Mouse (Mus musculus) megakaryocyte-erythroid progenitor cell, adult 5 weeks (primary cell): Measurements from ENCODE around the gene Usp9y. TPM values are rescaled to one million over a fixed set of nuclear protein-coding genes. Genes with fewer than 3 reads are reported as not detected.

Experiments
- polyA plus RNA-seq: library from polyadenylated mRNA; stranded (reverse); fragments of >175 nt; gene quantifications from 2 replicates; pipeline ENCODE4 v1.2.3, GENCODE M21; 2012

Usp9y gene
- polyA plus RNA-seq: not detected in 2 replicates

GRCm38 (mm10) chrY:1459682-1460081, at the start of gene Usp9y:
Usp9y (minus strand) TSS chrY:1459782.

GRCm38 (mm10) chrY:1286171-1286795, 173.3 kb downstream of the Usp9y start, which contains the start of gene Ddx3y:
Ddx3y (minus strand) TSS chrY:1286629.

Other genes starting within 250 kb of the Usp9y start
- gene Uty, start 214.0 kb downstream of the Usp9y start, polyA plus RNA-seq: 0.02 and 0.06 TPM in 2 replicates
- not detected in 2 replicates for gene Ddx3y, start 173.2 kb downstream of the Usp9y start, polyA plus RNA-seq